15 mouse cellular contexts compared by ENCODE assay signal in genomic region chr11:115806154-115806553, GRCm38 (mm10). TPM values are rescaled to one million over a fixed set of nuclear protein-coding genes. Genes with fewer than 3 reads are reported as not detected.
DNase-seq lines count a peak whose midpoint lies in the region; ATAC-seq and TF ChIP-seq lines count a peak whose summit lies in the region.
"Had no signal": no experiment of that assay in that cellular context is flagged by ENCODE, and none has a peak within 500 bp of the region (broad histone marks: within the 10 kb centered on the region; RNA-seq: fewer than 3 reads in every experiment).

No protein-coding gene starts in this region.

- no peak for TF ChIP-seq EP300 in MEL (IDR thresholded peaks at IDR 0.05; ENCODE audit: low read depth in 1 of 2, low read length in 2 of 2)

- peak; percentile 46 to 67 for DNase-seq in heart, adult 9 months (ENCODE audit: low spot score in 2 of 2)
- DNase-seq in heart, postnatal 25 days (ENCODE audit: low spot score), result no peak
- peak; percentile 66 to 75 for DNase-seq in kidney, postnatal 36 days
- DNase-seq in kidney, adult 8-10 months, result no peak
- DNase-seq in MEL (ENCODE audit: low read depth, low spot score), result no peak
- no peak for DNase-seq in adrenal gland, postnatal 10 days
- no peak for DNase-seq in thymus, postnatal 4 days
- DNase-seq: adrenal gland, adult 2 months; cerebellum, adult 2 months; lung, embryonic 14.5 days; right cerebral cortex, postnatal 4 days had no signal

- peak overlapping the region; percentile 27 for H3K4me2 ChIP-seq in liver, embryonic 16.5 days (ENCODE audit: low read depth, low read length)
- H3K4me2 ChIP-seq: embryonic facial prominence, embryonic 13.5 days; lung, embryonic 14.5 days had no signal

- H3K27me3 ChIP-seq in MEL (ENCODE audit: control insufficient read depth in 1 of 2, insufficient read depth in 2 of 2, low read length in 2 of 2), result no peaks in the 10 kb centered on the region
- H3K27me3 ChIP-seq in liver, embryonic 16.5 days (ENCODE audit: control insufficient read depth, insufficient read depth, low read depth, low read length), result no peaks in the 10 kb centered on the region
- H3K27me3 ChIP-seq: embryonic facial prominence, embryonic 13.5 days had no signal

- intact Hi-C loops in heart, postnatal 25 days (cut with DNase I), result no loop called here

- WGBS in liver, embryonic 16.5 days (ENCODE audit: insufficient replicate concordance), result 78% methylated on average over 10 of the region's 10 CpGs

- TF ChIP-seq RAD21 in MEL (IDR thresholded peaks at IDR 0.05; ENCODE audit: low read depth, low read length), result no peak

- H3K9me3 ChIP-seq in MEL (replicated peaks; ENCODE audit: insufficient read depth, low read length), result no peaks in the 10 kb centered on the region
- no peaks in the 10 kb centered on the region for H3K9me3 ChIP-seq in liver, embryonic 16.5 days (replicated peaks; ENCODE audit: control insufficient read depth, low read length)
- H3K9me3 ChIP-seq: embryonic facial prominence, embryonic 13.5 days; G1E had no signal

- H3K27ac ChIP-seq in MEL (ENCODE audit: control insufficient read depth, low read depth, low read length), result no peak overlapping the region
- peak overlapping the region; percentile 66; the same call in 1 of the 2 replicates for H3K27ac ChIP-seq in liver, embryonic 16.5 days (ENCODE audit: low read length)
- H3K27ac ChIP-seq: embryonic facial prominence, embryonic 13.5 days; kidney, postnatal 0 days had no signal

- H3K79me2 ChIP-seq in MEL (ENCODE audit: control insufficient read depth, insufficient read depth, low read length, poor library complexity), result no peaks in the 10 kb centered on the region; the same call in 1 of the 2 replicates

- 0 out of 4 replicates have a peak, but pooled peaks cover 0 to 2% of the 10 kb centered on the region in 2 experiments for H3K36me3 ChIP-seq in MEL (ENCODE audit: control insufficient read depth in 1 of 2, insufficient read depth in 2 of 2, low read length in 2 of 2)
- H3K36me3 ChIP-seq in liver, embryonic 16.5 days (ENCODE audit: control insufficient read depth, insufficient read depth), result peaks cover 35% of the 10 kb centered on the region
- H3K36me3 ChIP-seq: G1E had no signal

- H3K4me1 ChIP-seq in MEL (ENCODE audit: control insufficient read depth in 1 of 2, insufficient read depth in 2 of 2, low read length in 2 of 2), result peaks cover 0 to 8% of the 10 kb centered on the region in 2 experiments; a peak in 2 of 4 replicates
- peaks cover 70% of the 10 kb centered on the region for H3K4me1 ChIP-seq in liver, embryonic 16.5 days (ENCODE audit: control insufficient read depth, low read depth, low read length)

- no peak for ATAC-seq in liver, embryonic 16.5 days (ENCODE audit: low read depth)

- H3K4me3 ChIP-seq in MEL (ENCODE audit: control insufficient read depth in 1 of 2, insufficient read depth in 1 of 2, low read depth in 2 of 2, low read length in 2 of 2), result no peak overlapping the region
- H3K4me3 ChIP-seq in liver, embryonic 16.5 days (ENCODE audit: low read depth, low read length), result no peak overlapping the region
- H3K4me3 ChIP-seq: embryonic facial prominence, embryonic 13.5 days had no signal

- no peak overlapping the region for H3K9ac ChIP-seq in MEL (ENCODE audit: control insufficient read depth, low read depth, low read length, poor library complexity, severe bottlenecking)
- H3K9ac ChIP-seq in liver, embryonic 16.5 days (ENCODE audit: low read depth, low read length), result 0 out of 2 replicates have a peak overlapping the region, but pooled peaks have one; percentile 17
- H3K9ac ChIP-seq: embryonic facial prominence, embryonic 13.5 days; lung, embryonic 14.5 days had no signal

- TF ChIP-seq CTCF in MEL (IDR thresholded peaks at IDR 0.05 in 2 of 3, conservative IDR thresholded peaks at IDR 0.05 in 1 of 3; ENCODE audit: control insufficient read depth in 1 of 3, insufficient read depth in 1 of 3, low read depth in 2 of 3, low read length in 3 of 3, poor library complexity in 1 of 3, severe bottlenecking in 1 of 3), result no peak

- TF ChIP-seq POLR2A in MEL (IDR thresholded peaks at IDR 0.05; ENCODE audit: control insufficient read depth in 1 of 2, insufficient read depth in 1 of 2, low read depth in 1 of 2, low read length in 2 of 2, poor library complexity in 1 of 2), result no peak

TF ChIP-seq in MEL, 35 proteins besides CTCF, POLR2A, EP300 and RAD21:
- TF ChIP-seq ZMIZ1 (IDR thresholded peaks at IDR 0.05; ENCODE audit: low read depth, low read length) (no peak), USF1 (IDR thresholded peaks at IDR 0.05; ENCODE audit: low read depth, low read length) (0 out of 2 replicates have a peak, but pooled peaks have one; percentile 10)

RNA-seq across cellular contexts. Expression of gene Caskin2, which starts 7.3 kb away (rescaled TPM):
- total RNA-seq in heart, postnatal 25 days (2021), result 10 to 100 TPM; 41.8 to 52.2 TPM
- 6.5 and 6.8 TPM in 2 replicates for total RNA-seq in MEL (2012; rRNA removed)
- polyA plus RNA-seq in MEL (2012; ENCODE audit: insufficient read depth in 1 of 2, insufficient read length in 2 of 2, low read depth in 1 of 2, low replicate concordance in 2 of 2, missing spikeins in 1 of 2), result 10 to 100 TPM in 1 of 2 experiments, not detected in 1; 10.9 TPM
- polyA plus RNA-seq in liver, embryonic 16.5 days (2015; fragmentation: Nextera tagmentation; extraction: Ambion mirVana), result 5.1 and 6.1 TPM in 2 replicates
- 10 to 100 TPM; 43.3 to 47.0 TPM for total RNA-seq in adrenal gland, postnatal 10 days (2021)

RNA-seq across cellular contexts. Expression of gene Tsen54, which starts 8.4 kb away (rescaled TPM):
- 1 to 10 TPM; 9.1 to 9.2 TPM for total RNA-seq in heart, postnatal 25 days (2021)
- 55.5 and 72.0 TPM in 2 replicates for total RNA-seq in MEL (2012; rRNA removed)
- 10 to 100 TPM in 1 of 2 experiments, not detected in 1; 55.8 TPM for polyA plus RNA-seq in MEL (2012; ENCODE audit: insufficient read depth in 1 of 2, insufficient read length in 2 of 2, low read depth in 1 of 2, low replicate concordance in 2 of 2, missing spikeins in 1 of 2)
- polyA plus RNA-seq in liver, embryonic 16.5 days (2015; fragmentation: Nextera tagmentation; extraction: Ambion mirVana), result 10.2 and 12.4 TPM in 2 replicates
- 10 to 100 TPM; 13.8 to 19.4 TPM for total RNA-seq in adrenal gland, postnatal 10 days (2021)

RNA-seq across cellular contexts. Expression of gene Llgl2, which starts 17.7 kb away (rescaled TPM):
- 10 to 100 TPM; 15.1 to 21.5 TPM for total RNA-seq in heart, postnatal 25 days (2021)
- total RNA-seq in MEL (2012; rRNA removed), result 13.7 and 15.9 TPM in 2 replicates
- polyA plus RNA-seq in MEL (2012; ENCODE audit: insufficient read depth in 1 of 2, insufficient read length in 2 of 2, low read depth in 1 of 2, low replicate concordance in 2 of 2, missing spikeins in 1 of 2), result 10 to 100 TPM in 1 of 2 experiments, not detected in 1; 22.6 TPM
- 14.4 and 15.6 TPM in 2 replicates for polyA plus RNA-seq in liver, embryonic 16.5 days (2015; fragmentation: Nextera tagmentation; extraction: Ambion mirVana)
- total RNA-seq in adrenal gland, postnatal 10 days (2021), result 10 to 100 TPM; 12.7 to 14.0 TPM

RNA-seq across cellular contexts. Expression of gene Tmem94, which starts 40.9 kb away (rescaled TPM):
- 100 to 1,000 TPM; 102 to 110 TPM for total RNA-seq in heart, postnatal 25 days (2021)
- total RNA-seq in MEL (2012; rRNA removed), result 23.2 and 26.2 TPM in 2 replicates
- polyA plus RNA-seq in MEL (2012; ENCODE audit: insufficient read depth in 1 of 2, insufficient read length in 2 of 2, low read depth in 1 of 2, low replicate concordance in 2 of 2, missing spikeins in 1 of 2), result 10 to 100 TPM; 38.9 to 64.4 TPM
- polyA plus RNA-seq in liver, embryonic 16.5 days (2015; fragmentation: Nextera tagmentation; extraction: Ambion mirVana), result 8.9 and 10.4 TPM in 2 replicates
- 10 to 100 TPM; 62.0 to 79.6 TPM for total RNA-seq in adrenal gland, postnatal 10 days (2021)

RNA-seq across cellular contexts. Expression of gene Myo15b, which starts 52.1 kb away (rescaled TPM):
- under 1 TPM in 1 of 2 experiments, not detected in 1; 0.08 TPM for total RNA-seq in heart, postnatal 25 days (2021)
- 1.3 and 1.5 TPM in 2 replicates for total RNA-seq in MEL (2012; rRNA removed)
- 1 to 10 TPM in 1 of 2 experiments, not detected in 1; 3.2 TPM for polyA plus RNA-seq in MEL (2012; ENCODE audit: insufficient read depth in 1 of 2, insufficient read length in 2 of 2, low read depth in 1 of 2, low replicate concordance in 2 of 2, missing spikeins in 1 of 2)
- polyA plus RNA-seq in liver, embryonic 16.5 days (2015; fragmentation: Nextera tagmentation; extraction: Ambion mirVana), result 0.34 and 1.5 TPM in 2 replicates
- total RNA-seq in adrenal gland, postnatal 10 days (2021), result 1 to 10 TPM in 1 of 2 experiments, under 1 TPM in 1; 0.91 to 1.2 TPM

Comparison
In these comparisons a context has a peak if more than half of its experiments do, and no peak if none do; other contexts are left out.
1. DNase-seq: peak in heart, adult 9 months (2 of 2) and kidney, postnatal 36 days (2 of 2); none in heart, postnatal 25 days (single experiment), kidney, adult 8-10 months (0 of 2), MEL (single experiment), adrenal gland, postnatal 10 days (single experiment) and thymus, postnatal 4 days (single experiment).